Mouse (Mus musculus): ENCODE data around the gene Olfr1412.

Olfr1412 gene

DNA sequence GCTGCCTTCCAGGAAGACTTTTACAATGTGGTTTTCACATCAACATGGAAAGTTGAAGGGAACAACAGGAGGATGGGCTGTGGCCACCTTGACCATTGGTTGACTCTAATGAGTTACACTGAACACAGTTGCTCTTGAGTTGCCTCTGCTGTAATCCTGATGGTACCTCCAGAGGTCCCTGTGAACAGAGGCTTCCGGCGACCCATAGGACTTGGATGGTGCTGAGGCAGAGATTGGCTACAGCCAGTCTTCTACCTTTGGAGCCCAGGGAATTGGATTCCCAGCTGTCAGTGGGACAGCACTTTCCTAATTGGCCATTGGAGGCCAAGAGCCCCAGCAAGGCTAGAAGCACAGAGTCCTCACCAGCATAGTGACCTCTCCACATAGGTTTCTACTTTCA is at the start of gene Olfr1412:
TSS of gene Olfr1412 (plus strand) at position 301 of the 400 bp plus-strand sequence.
- no peak for DNase-seq

DNA sequence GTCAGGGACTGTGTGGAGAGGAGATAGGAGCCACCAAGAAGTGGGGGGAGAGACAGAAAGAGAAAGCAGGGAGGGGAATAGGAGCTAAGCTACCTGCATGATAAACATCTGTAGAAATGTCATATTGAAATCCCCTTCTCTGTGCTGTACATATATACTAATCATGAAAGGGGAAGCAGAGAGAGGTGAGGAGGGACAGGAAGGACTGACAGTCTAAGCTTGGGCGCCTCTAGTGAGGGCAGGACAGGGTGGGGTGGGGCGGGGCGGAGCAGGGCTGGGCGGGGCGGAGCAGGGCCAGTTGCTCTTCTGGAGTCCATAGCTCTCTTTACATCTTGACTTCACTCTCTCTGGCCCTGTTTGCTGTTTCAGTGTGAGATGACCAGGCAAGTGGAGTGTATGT is 48.6 kb upstream of the Olfr1412 start:
- no peak for DNase-seq

DNA sequence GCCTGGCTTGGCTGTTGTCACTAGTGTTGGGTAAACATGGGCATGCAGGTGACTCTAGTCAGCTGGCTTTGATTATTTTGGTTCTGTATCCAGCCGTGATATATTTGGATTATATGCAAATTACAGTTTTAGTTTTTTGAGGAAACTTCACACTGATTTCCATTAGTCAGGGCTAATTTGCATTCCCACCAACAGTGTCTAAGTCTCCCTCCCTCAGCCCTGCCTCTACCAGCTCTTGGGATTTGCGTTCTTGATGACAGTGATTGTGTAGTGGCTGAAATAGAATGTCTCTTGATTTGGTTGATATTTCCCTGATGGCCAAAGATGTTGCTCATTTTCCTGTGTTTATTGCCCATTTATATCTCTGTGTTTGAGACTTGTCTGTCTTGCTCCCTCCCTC is 46.5 kb upstream of the Olfr1412 start:
- DNase-seq: no peak

DNA sequence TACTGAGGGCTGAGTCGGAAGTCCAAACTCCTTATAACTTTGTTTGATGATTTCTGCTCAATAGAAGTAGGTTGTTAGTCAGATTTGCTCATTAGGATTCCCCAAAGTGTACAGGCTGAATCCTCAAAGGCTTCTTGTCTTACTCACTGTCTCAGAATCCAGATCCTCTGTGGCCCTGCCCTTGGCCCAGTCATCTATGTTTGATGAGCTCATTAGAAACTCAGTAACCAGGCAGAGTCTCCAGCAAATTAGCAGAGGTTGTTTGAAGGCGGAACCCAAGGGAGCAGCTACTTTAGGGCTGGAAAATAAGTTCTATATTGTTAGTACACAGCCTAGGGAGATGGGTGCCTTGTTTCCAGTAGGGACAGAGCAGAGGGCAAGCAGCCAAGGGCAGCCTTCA is 39.6 kb upstream of the Olfr1412 start:
- DNase-seq: no peak

DNA sequence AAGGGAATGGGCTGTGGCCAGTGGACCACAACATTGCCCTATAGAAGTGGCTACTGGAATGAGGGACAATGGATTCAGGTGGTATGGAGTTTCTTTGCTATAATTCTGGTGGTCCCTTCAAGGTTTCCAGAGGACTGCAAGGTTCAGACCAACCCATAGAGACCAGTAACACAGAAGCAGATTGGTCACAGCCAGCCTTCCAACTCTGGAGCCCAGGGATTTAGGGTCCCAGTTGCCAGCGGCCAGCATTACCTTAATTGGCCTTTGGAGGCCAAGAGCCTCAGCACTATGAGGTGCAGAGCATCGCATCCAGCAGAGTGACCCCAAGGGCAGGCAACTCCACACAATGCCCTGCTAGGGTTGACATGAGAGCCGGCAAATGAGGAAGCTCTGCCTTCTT is 14.6 kb upstream of the Olfr1412 start, which contains the start of gene Olfr1413:
TSS of gene Olfr1413 (plus strand) at position 301 of the 400 bp plus-strand sequence.
- no peak for DNase-seq

DNA sequence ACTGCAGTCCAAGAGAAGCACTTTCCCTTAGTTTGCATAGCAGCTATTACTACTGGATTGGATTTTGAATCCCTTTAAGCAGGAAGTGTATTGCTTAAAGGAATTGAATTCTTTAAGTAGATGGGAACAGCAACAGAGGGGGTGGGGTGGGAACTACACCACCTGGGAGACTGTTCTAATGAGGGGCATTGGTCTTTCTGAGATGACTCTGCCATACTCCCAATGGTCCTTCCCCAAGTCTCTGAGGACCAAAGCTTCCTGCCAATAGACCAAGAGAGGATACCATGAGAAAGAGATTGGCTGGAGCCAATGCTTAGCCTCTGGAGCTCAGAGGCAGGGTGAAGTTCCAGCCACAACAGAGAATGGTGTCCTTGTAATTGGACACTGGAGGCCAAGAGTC is 8.5 kb downstream of the Olfr1412 start, which contains the start of gene Olfr1411:
TSS of gene Olfr1411 (plus strand) at position 301 of the 400 bp plus-strand sequence.
- DNase-seq: no peak

DNA sequence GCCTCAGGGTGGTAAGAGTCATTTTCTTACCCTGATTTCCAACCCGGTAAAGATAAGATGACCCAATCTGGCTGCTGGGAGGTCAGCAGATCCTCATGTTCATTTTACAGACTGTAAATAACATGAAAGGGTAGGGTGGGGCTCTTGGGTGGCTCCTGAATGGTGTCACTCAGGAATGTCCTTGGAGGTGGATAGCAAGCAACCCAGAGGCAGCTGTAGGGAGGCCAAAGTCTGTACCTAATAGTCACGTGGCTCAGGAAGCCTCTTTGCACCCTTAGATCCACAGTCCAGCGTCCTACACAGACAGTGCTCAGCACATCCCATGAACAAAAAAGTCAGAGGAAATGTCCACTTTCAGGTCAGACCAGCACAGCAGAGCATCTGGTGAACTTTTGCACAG is 10.4 kb downstream of the Olfr1412 start:
- no peak for DNase-seq

DNA sequence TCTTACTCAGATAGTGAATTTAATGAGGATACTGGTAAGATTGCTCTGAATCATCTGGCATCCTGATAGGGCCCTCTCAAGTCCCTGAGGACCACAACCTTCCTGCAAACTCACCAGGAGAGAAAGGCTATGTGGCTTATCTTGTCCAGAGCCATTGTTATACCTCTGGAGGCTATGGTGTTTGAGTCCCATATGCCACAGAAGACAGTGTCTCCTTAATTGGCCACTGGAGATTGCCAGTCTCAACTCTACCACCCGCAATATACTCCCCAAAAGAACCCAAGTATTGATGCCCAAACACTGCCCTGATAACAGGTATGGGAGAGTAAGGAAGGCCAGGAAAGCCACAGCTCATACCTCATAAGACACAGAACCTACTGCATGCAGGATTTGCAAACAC is 19.9 kb downstream of the Olfr1412 start, which contains the start of gene Olfr1410:
TSS of gene Olfr1410 (plus strand) at position 301 of the 400 bp plus-strand sequence.
- DNase-seq: no peak

DNA sequence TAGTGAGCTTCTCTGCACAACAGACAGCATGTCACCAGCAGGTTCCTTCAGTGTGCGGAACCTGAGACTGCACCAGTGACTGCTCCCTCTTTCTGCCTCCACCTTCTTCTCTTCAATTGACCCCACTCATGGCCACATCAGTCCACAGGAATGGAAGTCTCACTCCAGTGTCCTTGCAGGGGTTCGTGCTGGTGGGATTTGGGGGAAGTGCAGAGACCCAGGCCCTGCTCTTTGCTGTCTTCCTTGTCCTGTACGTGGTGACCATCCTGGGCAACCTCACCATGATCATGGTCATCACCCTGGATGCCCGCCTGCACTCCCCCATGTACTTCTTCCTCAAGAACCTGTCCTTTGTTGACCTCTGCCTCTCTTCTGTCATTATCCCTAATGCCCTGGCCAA is 22.1 kb downstream of the Olfr1412 start:
- DNase-seq: no peak

DNA sequence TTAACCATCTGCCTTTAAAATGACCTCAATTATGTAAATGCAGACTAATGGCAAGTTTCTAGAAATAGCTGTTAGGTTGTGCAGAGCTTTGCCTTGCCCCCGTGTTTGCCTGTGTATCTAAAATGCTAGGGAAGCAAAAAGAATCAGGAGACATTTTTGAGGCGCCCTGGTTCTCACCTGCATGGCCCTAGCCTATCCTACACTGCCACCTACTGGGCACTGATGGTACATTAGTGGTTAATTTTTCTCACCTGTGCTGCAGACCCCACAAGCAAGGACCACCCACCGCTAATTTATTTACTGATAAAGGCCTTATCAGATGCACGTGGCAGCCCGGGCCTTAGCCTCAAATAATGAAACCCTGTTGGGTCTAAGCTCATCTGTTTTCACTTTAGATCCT is 25.4 kb downstream of the Olfr1412 start:
- DNase-seq: peak; percentile 63

DNA sequence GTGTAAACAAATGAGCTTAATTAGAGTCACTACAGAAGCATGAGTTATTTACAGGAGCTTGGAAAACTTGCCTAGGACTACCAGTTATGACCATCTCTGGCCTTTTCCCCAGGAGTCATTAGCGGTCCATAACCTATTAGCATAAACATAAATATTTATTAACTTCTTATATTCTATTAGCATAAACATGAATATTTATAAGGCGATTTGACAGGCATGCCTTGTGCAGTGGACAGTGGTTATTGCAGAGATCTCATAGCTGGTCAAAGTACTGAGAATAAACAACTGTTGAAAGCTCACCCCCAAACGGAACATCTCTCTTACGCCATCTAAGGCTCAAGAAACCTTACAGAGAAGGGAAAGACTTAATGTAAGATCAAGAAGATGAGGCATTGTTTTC is 27.6 kb downstream of the Olfr1412 start:
- no peak for DNase-seq

DNA sequence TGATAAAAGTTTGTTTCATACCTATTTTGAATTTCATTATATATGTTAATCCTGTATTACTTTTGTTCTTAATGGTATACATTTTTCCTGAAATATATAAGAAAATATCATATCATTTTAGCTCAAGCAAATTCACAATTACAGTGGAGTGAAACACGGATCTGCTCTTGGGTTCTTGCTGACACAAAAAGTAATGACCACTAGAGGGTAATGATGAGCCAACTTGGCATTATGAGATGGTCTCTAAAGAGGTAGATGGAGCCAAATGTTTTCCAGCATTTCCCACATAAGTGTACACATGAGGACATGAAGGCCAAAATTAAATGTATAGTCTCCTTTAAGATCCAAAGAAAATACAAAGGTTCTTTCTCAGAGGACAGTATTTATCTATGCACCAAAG is 28.9 kb downstream of the Olfr1412 start:
- no peak for DNase-seq

DNA sequence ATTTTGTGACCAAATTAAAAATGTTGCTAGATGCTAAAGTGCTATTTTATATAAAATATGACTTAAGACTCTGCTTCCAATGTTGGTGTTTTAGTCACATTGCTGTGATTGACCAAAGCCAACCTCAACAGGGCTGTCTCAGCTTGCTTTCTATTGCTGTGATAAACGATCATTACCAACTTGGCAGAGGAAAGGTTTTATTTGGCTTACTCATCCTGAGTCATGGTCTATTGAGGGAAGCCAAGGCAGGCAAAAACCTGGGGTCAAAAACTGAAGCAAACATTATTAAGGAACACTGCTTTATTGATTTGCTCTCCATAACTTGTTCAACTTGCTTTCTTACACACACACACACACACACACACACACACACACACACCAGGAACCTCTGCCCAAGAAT is 30.5 kb downstream of the Olfr1412 start:
- no peak for DNase-seq

DNA sequence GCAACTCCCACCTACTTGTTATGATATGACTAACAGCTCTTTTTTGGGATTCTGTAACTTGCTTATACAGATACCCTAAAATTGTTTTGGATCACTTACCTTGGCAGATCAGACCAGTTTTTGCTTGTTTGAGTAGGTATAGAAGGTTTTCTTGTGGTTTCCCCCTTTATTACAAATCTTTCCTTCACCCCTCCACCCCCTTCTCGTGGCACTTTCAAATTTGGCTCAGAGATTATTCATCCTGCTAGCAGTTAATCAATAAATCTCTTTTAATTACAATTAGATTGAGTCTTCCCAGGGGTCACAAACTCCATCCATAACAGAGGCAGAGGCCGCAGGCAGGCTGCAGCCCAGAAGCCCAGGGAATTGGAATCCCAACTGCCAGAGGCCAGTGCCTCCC is 31.9 kb downstream of the Olfr1412 start, which contains the start of gene Olfr12:
TSS of gene Olfr12 (plus strand) at position 301 of the 400 bp plus-strand sequence.
- DNase-seq: no peak

DNA sequence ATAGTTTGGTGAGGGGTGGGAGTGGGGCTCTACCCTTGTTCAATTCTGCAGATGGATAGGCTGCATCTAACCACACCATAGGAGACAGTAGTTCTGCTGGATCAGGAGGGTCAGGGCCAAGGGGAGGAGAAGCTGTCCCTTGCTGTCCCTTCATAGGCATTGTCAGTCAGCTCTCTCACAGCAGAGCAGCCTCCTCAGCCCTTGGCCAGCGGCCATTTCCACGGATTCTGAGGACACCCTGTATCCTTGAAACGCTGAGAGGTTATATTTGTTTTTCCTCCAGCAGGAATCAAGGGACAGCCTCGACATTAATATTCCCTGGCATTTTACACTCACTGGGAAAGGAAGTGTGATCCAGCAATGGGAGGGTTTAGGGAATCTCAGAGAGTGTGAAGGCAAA is 32.8 kb downstream of the Olfr1412 start:
- DNase-seq: no peak

DNA sequence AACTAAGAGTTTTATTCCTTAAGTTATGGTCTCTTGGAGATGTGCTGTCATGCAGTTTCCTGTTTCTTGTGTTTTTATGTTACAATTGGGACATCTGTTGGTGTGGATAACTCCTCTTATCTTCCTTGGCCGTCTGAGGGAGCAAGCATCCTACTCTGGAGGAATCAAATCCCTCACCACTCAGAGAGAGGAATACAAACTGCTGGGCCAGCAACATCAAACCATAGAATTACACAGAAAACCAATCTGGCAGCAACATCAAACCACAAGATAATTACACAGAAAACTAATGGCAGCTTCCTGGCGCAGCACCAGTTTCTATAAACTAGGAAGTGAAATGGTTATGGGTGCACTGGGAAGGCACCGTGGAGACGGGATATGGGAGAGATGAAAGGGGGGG is 42.6 kb downstream of the Olfr1412 start:
- no peak for DNase-seq

DNA sequence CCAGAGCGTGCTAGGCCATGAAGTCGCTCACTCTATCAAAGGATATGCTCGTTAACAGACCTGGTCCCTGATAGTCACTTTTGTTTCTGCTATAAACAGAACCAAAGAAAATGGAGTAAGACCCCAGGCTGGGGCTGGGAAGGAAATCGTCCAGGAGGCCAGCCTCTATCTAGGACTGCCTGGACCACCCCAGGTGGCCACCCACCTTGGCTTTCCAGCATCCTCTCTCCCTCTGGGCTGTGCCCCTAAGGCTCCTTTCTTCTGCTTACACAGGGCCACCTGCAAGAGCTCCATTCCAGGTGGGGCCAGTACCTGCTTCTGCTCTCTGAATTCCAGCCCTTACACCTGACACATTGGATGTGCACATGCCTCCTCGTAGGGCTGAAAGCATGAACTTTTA is 46.6 kb downstream of the Olfr1412 start:
- DNase-seq: no peak

DNA sequence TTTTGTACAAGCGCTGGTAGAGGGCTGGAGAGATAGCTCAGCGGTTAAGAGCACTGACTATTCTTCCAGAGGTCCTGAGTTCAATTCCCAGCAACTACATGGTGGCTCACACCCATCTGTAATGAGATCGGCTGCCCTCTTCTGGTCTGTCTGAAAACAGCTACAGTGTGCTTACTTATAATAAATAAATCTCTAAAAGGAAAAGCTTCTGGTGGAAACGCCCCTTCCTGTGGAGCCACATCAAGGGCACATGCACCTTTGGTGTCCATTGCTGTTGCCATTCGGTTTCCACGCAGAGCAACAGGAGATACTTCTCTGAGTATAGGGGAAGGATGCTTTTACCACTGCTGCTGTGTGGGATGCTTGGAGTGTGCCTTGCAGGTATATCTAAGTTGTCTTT is 47.4 kb downstream of the Olfr1412 start:
- no peak for DNase-seq

DNA sequence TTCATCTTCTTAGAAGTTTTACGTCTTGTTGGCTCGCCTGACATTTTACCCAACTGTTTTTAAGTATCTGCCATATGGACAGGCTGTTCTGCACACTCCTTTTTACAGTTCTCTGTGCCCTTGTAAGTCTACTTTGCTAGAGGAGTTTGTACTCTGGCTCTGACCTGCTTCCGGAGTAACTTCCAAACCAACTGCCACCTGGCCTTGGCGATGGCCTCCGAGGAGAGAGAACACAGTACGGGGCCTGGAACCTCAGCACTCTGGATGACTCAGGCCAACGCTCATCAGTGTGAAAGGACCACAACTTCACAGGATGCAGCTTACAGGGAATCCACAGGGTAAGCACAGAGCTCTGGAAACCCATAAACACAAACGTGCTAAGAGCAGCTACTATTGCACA is 48.1 kb downstream of the Olfr1412 start:
- DNase-seq: no peak

DNA sequence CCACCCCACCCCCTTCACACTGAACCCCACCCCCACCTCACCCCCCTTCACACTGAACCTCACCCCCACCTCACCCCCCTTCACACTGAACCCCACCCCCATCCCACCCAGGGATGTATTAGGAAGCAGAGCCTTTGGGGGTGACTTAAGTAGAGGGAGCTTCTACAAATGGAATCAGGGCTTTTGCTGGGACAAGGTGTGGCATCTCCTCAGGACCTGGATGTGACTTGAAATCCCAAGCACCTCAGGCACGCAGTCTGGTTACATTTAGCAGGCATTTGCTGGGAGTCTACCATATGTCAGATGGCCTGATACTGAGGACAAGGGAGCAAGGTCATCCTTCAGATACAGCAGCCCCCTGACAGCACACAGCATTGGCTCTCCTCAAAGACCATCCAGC is 49.0 kb downstream of the Olfr1412 start:
- DNase-seq: no peak

DNA sequence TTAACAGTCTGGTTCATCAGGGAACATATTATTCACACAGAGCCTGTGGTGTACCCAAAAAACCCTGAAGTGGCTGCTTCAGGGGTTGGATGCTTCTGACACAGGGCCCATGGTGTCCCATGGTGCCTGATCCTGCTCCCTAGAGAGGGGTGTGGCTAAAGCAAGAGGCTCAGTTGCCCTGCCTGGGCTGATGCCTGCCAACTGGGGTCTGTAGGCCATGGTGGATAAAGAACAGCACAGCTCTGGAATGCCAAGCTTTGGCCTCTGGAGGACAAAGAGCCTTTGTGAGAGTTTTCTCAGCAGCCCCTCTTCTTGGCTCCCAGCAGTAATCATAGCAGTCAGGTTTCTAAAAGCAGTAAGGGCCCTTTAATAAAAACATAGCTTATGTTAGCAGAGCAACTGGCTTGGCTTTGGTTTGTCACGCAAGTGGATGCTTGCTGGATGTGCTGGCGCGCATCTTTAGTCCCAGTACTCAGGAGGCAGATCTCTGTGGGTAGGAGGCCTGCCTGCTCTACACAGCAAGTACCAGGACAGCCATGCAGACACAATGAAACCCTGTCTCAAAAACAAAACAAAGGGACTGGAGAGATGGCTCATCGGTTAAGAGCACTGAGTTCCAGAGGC is 49.5 kb downstream of the Olfr1412 start:
- no peak for DNase-seq

DNA sequence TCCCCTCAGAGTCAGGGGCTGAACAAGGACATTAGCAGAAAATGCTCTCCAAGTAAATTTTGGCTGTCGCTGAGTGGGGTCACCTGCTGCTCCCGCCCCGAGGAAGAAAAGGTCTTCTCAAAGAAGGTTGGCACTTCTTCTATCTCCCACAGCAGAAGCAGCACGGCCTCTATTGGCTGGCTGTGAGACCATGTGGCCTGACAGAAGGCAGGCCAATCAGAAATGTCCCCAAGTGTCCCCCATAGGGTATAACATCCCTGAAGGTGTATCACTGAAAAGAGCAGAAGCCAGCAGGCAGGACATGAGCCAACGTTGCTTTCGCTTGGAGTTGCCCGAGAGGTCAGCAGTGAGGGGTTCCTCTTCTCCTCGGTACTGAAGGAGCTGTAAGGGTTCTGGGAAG is 50.4 kb downstream of the Olfr1412 start:
- no peak for DNase-seq

DNA sequence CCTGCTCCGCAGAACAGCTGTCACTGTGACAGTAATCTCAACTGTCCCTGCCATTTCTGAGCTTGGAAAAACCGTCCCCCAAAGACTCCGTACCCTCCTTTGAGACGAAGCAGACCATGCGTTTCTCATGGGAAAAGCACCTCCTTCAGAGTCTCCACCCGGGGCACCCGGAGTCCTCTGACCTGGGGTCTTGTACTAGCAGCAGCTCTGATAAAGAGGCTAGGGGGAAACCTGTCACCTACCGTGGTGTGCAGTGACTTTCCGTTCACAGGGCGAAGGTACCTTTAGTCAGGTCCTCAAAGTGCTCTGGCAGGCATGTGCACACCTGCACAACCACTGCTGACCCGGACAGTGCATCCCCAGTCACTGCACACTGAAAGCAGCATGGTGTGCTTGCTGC is 51.1 kb downstream of the Olfr1412 start:
- DNase-seq: no peak

DNA sequence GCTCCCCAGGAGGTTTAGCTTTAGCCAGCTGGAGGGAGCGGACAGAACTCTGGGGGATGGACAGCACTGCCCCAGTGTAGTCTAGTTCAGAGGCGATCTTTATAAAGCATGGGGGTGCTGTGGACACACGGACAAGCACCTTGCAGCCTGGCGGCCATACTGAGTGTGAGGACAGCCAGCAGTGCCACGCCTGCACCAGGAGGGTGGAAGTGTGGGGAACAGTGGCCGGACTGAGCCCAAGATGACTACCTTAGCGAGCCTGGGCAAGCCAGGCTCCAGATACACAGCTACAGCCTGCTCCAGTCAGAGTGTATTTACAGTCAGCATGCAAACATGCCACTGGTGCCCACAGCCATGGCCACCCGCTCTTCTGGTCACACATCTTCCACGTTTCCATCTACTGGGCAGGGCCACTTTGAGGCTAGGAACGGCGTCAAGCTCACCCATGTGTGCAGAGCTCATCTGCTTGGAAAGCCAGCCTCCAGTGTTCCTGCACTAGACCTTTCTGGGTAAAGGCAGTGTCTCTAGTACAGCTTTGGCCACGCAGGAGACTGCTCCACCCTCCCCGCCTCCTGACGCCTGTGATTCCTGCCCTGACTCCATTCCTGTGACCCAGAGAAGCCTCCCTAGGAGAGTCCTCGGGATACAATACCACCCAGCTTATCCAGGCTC is 52.1 kb downstream of the Olfr1412 start:
- DNase-seq: no peak

DNA sequence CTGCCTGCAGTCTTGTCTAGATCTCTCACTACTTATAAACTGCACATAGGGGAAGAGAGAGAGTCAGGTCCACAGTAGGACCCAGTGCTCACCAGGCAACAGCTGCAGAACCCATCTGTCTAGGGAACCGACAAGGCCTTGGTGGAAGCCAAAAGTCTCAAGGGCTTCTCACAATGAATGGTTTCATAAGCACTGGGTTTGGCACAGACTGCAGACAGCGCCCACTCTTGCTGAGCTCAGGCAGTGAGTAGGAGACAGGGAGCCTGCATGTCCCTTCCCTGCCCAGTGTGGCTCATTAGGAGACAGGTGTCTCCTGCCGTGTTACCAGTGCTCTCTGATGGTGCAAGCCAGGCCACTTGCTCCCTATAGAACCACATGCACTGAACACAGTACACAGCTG is 52.6 kb downstream of the Olfr1412 start:
- no peak for DNase-seq
